Mouse (Mus musculus) stomach, embryonic 14.5 days (tissue): Measurements from ENCODE around the gene Wnt3. TPM values are rescaled to one million over a fixed set of nuclear protein-coding genes. Genes with fewer than 3 reads are reported as not detected.

ENCODE experiments used
- ATAC-seq: fragments of 200-750 bp; cut with Nextera tagmentation; 2 replicates; pipeline ENCODE4 v1.8.0; 2017; ENCODE audit warnings: low read depth, moderate TSS enrichment; ENCODE audit not compliant: insufficient number of reproducible peaks, insufficient read depth, low FRiP score
- H3K27ac ChIP-seq: fragments of 300-500 bp; sonication (generic); 2 replicates; pipeline ENCODE4 v1.5.1; 2014; ENCODE audit warnings: mild to moderate bottlenecking, low read length, moderate library complexity, mixed read lengths
- H3K27me3 ChIP-seq: fragments of 300-500 bp; sonication (generic); 2 replicates; pipeline ENCODE4 v1.6.1; 2014; ENCODE audit warnings: low read length, control low read depth, mixed read lengths; ENCODE audit not compliant: control insufficient read depth, insufficient read depth
- H3K36me3 ChIP-seq: fragments of 300-500 bp; sonication (generic); 2 replicates; pipeline ENCODE4 v1.6.1; 2014; ENCODE audit warnings: mild to moderate bottlenecking, control low read depth, low read length, moderate library complexity, mixed read lengths; ENCODE audit not compliant: control insufficient read depth, insufficient read depth
- H3K4me1 ChIP-seq: fragments of 300-500 bp; sonication (generic); 2 replicates; pipeline ENCODE4 v1.6.1; 2014; ENCODE audit warnings: low read length, control low read depth, mixed read lengths; ENCODE audit not compliant: control insufficient read depth, insufficient read depth
- H3K4me2 ChIP-seq: fragments of 300-500 bp; sonication (generic); replicated peaks from 2 replicates; pipeline ENCODE4 v1.6.1; 2014; ENCODE audit warnings: low read depth, low read length, control low read depth
- H3K4me3 ChIP-seq: fragments of 300-500 bp; sonication (generic); 2 replicates; pipeline ENCODE4 v1.5.1; 2014; ENCODE audit warnings: low read depth, low read length, control low read depth
- H3K9ac ChIP-seq: fragments of 300-500 bp; sonication (generic); replicated peaks from 2 replicates; pipeline ENCODE4 v1.6.1; 2014; ENCODE audit warnings: low read depth, mild to moderate bottlenecking, control low read depth, low read length, moderate library complexity, mixed read lengths
- H3K9me3 ChIP-seq: fragments of 300-500 bp; sonication (generic); 2 replicates; pipeline ENCODE4 v1.6.1; 2016; ENCODE audit warnings: low read depth, low read length, control low read depth; ENCODE audit not compliant: control insufficient read depth
- WGBS: fragments of 180-500 bp; shearing (Covaris S2); extraction: QIAGEN DNeasy Blood & Tissue Kit; methylation state at CpG from one replicate; pipeline ENCODE4 v1.1.7; 2014; 5-methylcytosine and 5-hydroxymethylcytosine counted together
- polyA plus RNA-seq: library from polyadenylated mRNA; unstranded; fragments of >200 nt; fragmentation: Nextera tagmentation; extraction: Ambion mirVana; gene quantifications from 2 replicates; pipeline ENCODE4 v1.2.1, GENCODE M21; 2014

Gene Wnt3
- 0.07 and 0.10 TPM in 2 replicates for polyA plus RNA-seq

DNA sequence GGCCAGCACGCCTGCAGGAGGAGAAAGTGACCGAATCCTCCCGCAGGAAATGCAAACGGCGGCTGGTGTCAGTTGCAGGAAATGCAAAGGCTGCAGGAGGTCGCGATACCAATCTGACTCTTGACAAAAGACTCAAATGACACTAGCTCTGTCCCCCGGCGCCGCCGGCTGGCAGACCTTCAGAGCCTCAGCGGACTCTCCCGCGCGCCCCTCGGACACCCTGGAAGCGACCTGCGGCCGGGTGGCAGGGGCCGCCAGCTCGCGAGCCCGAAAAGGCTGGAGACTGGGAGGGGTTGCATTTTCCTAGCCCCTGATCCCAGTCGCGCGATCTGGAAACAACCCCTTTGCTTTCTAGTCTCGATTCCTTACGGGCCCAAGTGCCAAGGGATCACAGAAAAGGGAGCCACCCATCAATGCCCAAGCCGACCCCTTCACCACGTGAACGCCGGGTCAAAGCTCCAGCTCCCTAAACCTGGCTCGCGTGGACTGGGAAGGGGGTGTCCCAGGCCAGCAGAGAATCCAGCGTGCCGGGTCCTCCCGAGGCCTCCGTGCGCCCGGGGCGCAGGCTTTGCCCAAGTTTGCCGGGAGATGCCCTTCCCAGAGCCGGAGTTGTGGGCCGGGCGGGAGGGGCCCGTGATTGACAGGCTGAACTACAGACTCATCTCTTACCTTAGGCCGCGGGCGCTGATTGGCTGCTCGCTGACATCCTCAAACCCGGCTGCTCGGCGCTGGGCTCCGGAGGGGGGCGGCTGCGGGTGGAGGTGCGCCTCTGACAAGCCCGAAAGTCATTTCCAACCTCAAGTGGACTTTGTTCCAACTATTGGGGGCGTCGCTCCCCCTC lies at the start of gene Wnt3:
Gene Wnt3 (plus strand): TSS at position 764 of the 841 bp plus-strand sequence.
- Histone ChIP-seq H3K9ac (no peak within 1 kb of the TSS), H3K27ac (no peak within 1 kb of the TSS), H3K9me3 (no peaks in the 10 kb centered on the region), H3K4me1 (peaks cover 10% of the 10 kb centered on the region; the same call in 1 of the 2 replicates), H3K4me2 (peak within 1 kb of the TSS; percentile 35), H3K27me3 (peaks cover 61% of the 10 kb centered on the region), H3K4me3 (peak within 1 kb of the TSS; percentile 20), H3K36me3 (no peaks in the 10 kb centered on the region)
- no peak for ATAC-seq
- under 1% methylated on average over 60 of the region's 60 CpGs for WGBS

DNA sequence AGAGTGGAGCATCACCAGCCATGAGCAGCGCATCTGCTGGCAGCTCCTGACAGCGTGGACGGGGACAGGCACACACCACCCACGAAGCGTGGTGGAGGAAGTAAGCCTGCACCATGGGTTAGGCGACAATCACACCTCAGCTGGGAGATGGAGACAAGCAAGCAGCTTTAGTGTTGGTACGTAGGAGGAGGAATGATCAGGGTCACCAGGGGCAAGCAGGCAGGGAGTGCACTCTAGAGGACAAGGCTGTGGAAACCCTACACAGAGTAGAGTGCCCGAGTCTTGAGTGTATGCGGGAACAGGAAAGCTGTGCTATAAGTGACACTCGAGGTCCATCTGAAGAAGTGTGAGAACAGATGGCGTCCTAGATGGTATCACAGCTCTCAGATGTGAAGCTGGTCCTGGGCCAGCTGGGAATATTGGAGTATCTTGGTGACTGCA lies 49.6 kb upstream of the Wnt3 start:
- 68% methylated on average over 11 of the region's 11 CpGs for WGBS
- no peaks in the 10 kb centered on the region for H3K27me3 ChIP-seq
- H3K4me1 ChIP-seq: peaks cover 11% of the 10 kb centered on the region; the same call in 1 of the 2 replicates
- H3K9me3 ChIP-seq: no peaks in the 10 kb centered on the region
- no peak overlapping the region for H3K9ac ChIP-seq
- no peak overlapping the region for H3K4me2 ChIP-seq
- H3K36me3 ChIP-seq: no peaks in the 10 kb centered on the region
- no peak overlapping the region for H3K27ac ChIP-seq
- H3K4me3 ChIP-seq: no peak overlapping the region
- ATAC-seq: no peak

DNA sequence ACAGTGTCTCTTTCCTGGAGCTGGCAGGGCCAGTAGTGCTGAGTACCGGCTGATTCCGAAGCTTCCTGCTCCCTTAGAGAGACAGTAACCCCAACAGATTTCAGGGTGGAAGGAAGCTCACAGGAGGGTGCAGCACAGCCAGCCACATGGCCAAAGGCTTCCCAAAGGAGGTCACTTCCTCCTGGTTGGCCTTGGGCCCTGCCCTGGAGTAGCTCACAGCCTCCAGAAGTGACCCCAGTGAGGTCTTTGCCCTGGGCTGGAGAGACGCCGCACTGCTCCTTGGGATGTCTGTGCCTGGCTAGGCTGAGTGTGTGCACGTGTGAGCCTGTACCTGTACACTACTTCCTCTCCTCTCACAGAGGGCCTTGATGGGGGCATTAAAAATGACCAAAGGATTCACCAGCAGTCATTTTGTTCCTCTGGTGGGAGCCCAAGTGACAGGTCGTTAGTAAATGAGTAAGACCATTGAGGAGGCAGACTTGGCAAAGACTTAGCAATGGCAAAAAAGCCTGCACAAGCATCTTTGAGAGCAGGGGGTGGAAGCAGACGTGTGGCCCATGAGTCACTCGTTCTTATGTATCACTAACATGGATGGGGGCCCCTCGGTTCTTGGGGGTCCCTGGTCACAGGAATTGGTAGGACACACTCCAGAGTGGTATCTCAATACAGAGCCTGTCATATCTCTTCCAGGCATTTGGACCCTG lies 44.5 kb upstream of the Wnt3 start:
- H3K36me3 ChIP-seq: no peaks in the 10 kb centered on the region
- 74% methylated on average over 9 of the region's 9 CpGs for WGBS
- no peaks in the 10 kb centered on the region for H3K27me3 ChIP-seq
- H3K4me3 ChIP-seq: no peak overlapping the region
- H3K9ac ChIP-seq: no peak overlapping the region
- H3K9me3 ChIP-seq: no peaks in the 10 kb centered on the region
- no peaks in the 10 kb centered on the region for H3K4me1 ChIP-seq
- no peak overlapping the region for H3K4me2 ChIP-seq
- no peak overlapping the region for H3K27ac ChIP-seq
- no peak for ATAC-seq

DNA sequence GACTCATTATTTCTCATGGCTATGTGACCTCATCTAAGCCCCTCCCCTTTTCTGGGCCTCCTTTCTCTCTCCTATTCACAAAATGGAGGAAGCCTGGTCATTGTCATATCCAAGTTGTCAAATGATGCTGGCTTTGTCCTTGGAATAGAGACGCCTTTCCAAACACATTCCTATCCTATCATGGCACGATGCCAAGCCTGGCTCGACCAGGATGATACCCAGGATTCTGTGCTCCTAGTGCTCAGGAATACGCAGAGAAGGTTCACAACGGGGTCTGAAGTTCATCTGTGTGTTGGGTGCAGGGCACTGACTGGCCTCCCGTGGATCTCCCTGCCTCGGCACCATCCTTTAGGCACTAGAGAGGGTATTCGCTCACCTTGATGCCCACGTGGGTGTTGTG lies 42.4 kb upstream of the Wnt3 start:
- Histone ChIP-seq H3K36me3 (no peaks in the 10 kb centered on the region), H3K9me3 (no peaks in the 10 kb centered on the region), H3K9ac (no peak overlapping the region), H3K27me3 (no peaks in the 10 kb centered on the region), H3K4me2 (no peak overlapping the region), H3K27ac (no peak overlapping the region), H3K4me1 (no peaks in the 10 kb centered on the region), H3K4me3 (no peak overlapping the region)
- ATAC-seq: no peak
- WGBS: 69% methylated on average over 9 of the region's 9 CpGs

DNA sequence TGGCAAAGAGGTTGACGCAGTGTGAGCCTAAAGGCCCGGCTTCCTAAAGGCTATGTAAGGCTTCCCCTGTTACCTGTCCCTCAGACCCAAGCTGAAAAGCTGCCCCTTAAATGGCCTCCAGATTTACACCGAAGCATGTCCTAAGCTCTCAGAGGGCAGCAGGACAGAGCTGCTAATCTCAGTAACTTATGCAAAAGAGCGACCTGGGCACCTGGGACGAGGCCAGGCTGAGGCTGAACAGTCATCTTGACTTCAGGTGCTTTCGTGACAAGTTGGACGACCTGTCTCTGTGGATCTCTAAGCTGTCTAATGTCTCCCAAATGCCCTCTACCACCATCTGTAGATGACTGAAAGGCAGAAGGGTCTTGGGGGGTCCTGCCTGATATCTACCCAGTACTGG lies 41.6 kb upstream of the Wnt3 start:
- 83% methylated on average over 7 of the region's 7 CpGs for whole genome bisulfite sequencing
- no peak for ATAC-seq
- no peaks in the 10 kb centered on the region for H3K36me3 ChIP-seq
- no peaks in the 10 kb centered on the region for H3K9me3 ChIP-seq
- no peaks in the 10 kb centered on the region for H3K4me1 ChIP-seq
- no peak overlapping the region for H3K9ac ChIP-seq
- H3K4me2 ChIP-seq: no peak overlapping the region
- no peak overlapping the region for H3K4me3 ChIP-seq
- no peak overlapping the region for H3K27ac ChIP-seq
- H3K27me3 ChIP-seq: no peaks in the 10 kb centered on the region

DNA sequence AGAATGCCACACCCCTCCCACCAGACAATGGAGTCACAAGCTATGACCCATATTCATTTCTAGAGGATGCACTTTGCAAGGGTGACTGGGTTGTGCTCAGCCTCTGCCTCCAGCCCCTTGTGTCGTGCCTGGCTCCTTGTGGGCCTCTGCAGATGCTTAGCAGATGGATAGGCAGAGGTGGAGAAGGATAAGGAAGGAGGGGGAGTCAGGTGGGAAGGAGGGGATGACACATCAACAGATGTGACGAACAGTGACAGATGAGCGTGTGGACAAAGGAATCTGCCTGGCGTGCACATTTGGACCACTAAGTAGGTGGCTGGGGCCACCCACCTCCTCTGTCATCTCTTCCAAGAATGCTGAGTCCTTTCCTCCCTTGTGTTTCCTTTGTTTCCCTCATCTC lies 40.9 kb upstream of the Wnt3 start:
- Histone ChIP-seq H3K4me2 (no peak overlapping the region), H3K27ac (no peak overlapping the region), H3K27me3 (no peaks in the 10 kb centered on the region), H3K4me3 (no peak overlapping the region), H3K36me3 (no peaks in the 10 kb centered on the region), H3K9me3 (no peaks in the 10 kb centered on the region), H3K9ac (no peak overlapping the region), H3K4me1 (no peaks in the 10 kb centered on the region)
- no peak for ATAC-seq
- WGBS: 61% methylated on average over 4 of the region's 4 CpGs

DNA sequence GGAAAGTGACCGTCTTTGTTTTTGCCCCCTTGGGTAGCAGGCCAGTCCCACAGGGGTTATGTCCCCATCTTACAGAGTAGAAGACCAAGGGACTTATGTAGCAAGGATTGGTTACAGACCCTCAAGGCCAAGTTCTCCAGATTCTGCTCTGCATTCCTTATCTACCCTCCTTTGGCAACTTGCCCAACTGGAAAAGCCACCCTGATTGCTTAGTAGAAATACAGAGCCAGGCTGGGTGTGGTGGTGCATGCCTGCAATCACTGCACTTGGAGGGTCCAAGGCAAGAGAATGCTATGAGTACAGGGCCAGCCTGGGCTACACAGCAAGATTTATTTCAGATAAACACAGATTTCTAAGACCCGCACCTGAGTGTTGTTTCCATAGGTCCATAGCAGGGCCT lies 40.0 kb upstream of the Wnt3 start:
- no peaks in the 10 kb centered on the region for H3K4me1 ChIP-seq
- H3K4me3 ChIP-seq: no peak overlapping the region
- H3K36me3 ChIP-seq: no peaks in the 10 kb centered on the region
- WGBS: 89% methylated on average over 2 of the region's 2 CpGs
- no peak overlapping the region for H3K4me2 ChIP-seq
- no peaks in the 10 kb centered on the region for H3K27me3 ChIP-seq
- no peak overlapping the region for H3K9ac ChIP-seq
- no peak overlapping the region for H3K27ac ChIP-seq
- no peaks in the 10 kb centered on the region for H3K9me3 ChIP-seq
- ATAC-seq: no peak

DNA sequence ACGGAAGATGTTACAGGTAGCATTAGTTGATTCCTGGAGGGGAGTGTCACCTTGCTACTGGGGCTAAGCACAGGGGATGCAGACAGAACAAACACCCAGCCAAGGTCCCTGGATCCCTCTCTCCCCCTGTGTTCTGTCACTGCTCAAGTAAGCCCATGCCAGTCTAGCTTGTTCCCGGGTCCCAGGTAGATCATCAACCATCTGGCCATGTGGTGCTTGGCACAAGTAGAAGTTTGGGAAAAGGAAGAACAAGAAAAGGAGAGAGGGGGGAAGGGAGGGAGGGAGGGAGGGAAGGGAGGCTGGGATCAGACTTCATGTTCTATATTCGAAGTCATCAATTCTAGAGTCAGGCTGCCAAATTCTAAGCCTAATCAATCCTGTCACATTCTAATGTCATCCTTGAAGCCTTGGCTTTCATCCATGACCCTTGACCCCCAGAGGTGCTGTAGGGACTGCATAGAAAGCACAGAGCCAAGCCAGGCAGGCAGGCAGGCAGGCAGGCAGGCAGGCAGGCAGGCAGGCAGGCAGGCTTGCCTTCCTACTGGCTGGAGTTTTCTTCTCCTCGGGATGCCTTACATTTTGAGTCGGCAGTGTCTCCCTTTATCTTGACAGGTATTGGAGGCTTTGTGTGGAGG lies 39.4 kb upstream of the Wnt3 start:
- Histone ChIP-seq H3K27me3 (no peaks in the 10 kb centered on the region), H3K36me3 (no peaks in the 10 kb centered on the region), H3K9me3 (no peaks in the 10 kb centered on the region), H3K4me2 (no peak overlapping the region), H3K9ac (no peak overlapping the region), H3K27ac (no peak overlapping the region), H3K4me1 (no peaks in the 10 kb centered on the region), H3K4me3 (no peak overlapping the region)
- 62% methylated on average over 5 of the region's 5 CpGs for WGBS
- ATAC-seq: no peak
